Mouse (Mus musculus) midbrain, embryonic 12.5 days (tissue): ENCODE results near the gene Ugt1a6a. TPM values are rescaled to one million over a fixed set of nuclear protein-coding genes. Genes with fewer than 3 reads are reported as not detected.

Experiments used
- ATAC-seq: fragments of 200-750 bp; cut with Nextera tagmentation; 2 replicates; pipeline ENCODE4 v1.8.0; 2017; ENCODE audit warnings: low read depth, moderate TSS enrichment, moderate library complexity; ENCODE audit not compliant: low FRiP score
- H3K27ac ChIP-seq: fragments of 300-500 bp; sonication (generic); replicated peaks from 2 replicates; pipeline ENCODE4 v1.5.1; 2016; ENCODE audit warnings: mild to moderate bottlenecking
- H3K27me3 ChIP-seq: fragments of 300-500 bp; sonication (generic); 2 replicates; pipeline ENCODE4 v1.6.1; 2016; ENCODE audit warnings: mild to moderate bottlenecking
- H3K36me3 ChIP-seq: fragments of 300-500 bp; sonication (generic); 2 replicates; pipeline ENCODE4 v1.6.1; 2016
- H3K4me1 ChIP-seq: fragments of 300-500 bp; sonication (generic); 2 replicates; pipeline ENCODE4 v1.6.1; 2016
- H3K4me2 ChIP-seq: fragments of 300-500 bp; sonication (generic); replicated peaks from 2 replicates; pipeline ENCODE4 v1.6.1; 2016; ENCODE audit warnings: mild to moderate bottlenecking, moderate library complexity
- H3K4me3 ChIP-seq: fragments of 300-500 bp; sonication (generic); 2 replicates; pipeline ENCODE4 v1.5.1; 2016; ENCODE audit warnings: mild to moderate bottlenecking
- H3K9ac ChIP-seq: fragments of 300-500 bp; sonication (generic); replicated peaks from 2 replicates; pipeline ENCODE4 v1.6.1; 2016; ENCODE audit warnings: mild to moderate bottlenecking, moderate library complexity
- H3K9me3 ChIP-seq: fragments of 300-500 bp; sonication (generic); 2 replicates; pipeline ENCODE4 v1.6.1; 2016; ENCODE audit warnings: mild to moderate bottlenecking
- WGBS: fragments of 180-500 bp; shearing (Covaris S2); methylation state at CpG from one replicate; pipeline ENCODE4 v1.1.7; 2016; 5-methylcytosine and 5-hydroxymethylcytosine counted together
- polyA plus RNA-seq: library from polyadenylated mRNA; unstranded; fragments of >200 nt; fragmentation: Nextera tagmentation; extraction: Ambion mirVana; gene quantifications from 2 replicates; pipeline ENCODE4 v1.2.1, GENCODE M21; 2016

Gene Ugt1a6a
- polyA plus RNA-seq, 1 experiment from 2014 or later, result 0.61 TPM

DNA sequence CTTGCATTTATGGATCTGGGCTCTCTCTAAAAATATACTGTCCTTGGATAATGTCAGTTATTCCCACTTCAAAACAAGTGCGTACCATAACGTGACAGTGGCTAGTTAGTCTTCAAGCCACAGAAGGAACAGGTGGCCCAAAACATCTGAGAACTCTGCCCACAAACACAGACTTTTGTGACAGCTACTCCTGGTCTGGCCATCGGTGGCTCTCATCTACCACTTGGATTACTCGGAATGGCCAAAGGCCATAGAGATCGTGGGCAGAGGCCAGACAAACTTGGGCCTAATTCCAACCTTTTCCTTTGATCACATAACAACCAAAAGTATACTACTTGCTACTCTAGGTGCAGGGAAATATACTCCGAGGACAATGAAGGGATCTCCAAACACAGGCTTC is 133.5 kb downstream of the Ugt1a6a start:
- ATAC-seq, result no peak
- 85% methylated on average over 6 of the region's 6 CpGs for WGBS
- no peaks in the 10 kb centered on the region for H3K27me3 ChIP-seq

More for the DNA sequence above, 133.5 kb downstream of the Ugt1a6a start:
- H3K4me2 ChIP-seq, result no peak overlapping the region
- no peaks in the 10 kb centered on the region for H3K9me3 ChIP-seq
- H3K27ac ChIP-seq, result no peak overlapping the region
- H3K4me3 ChIP-seq, result no peak overlapping the region
- H3K4me1 ChIP-seq, result no peaks in the 10 kb centered on the region
- H3K36me3 ChIP-seq, result peaks cover 89% of the 10 kb centered on the region
- H3K9ac ChIP-seq, result no peak overlapping the region

Other genes starting within 250 kb of the Ugt1a6a start
- gene Usp40, start 126.3 kb upstream of the Ugt1a6a start, polyA plus RNA-seq, result 35.5 and 36.8 TPM in 2 replicates
- gene Ugt1a10, start 79.4 kb upstream of the Ugt1a6a start, polyA plus RNA-seq, result not detected in 2 replicates
- gene Ugt1a9, start 64.0 kb upstream of the Ugt1a6a start, polyA plus RNA-seq, result not detected in 2 replicates
- gene Ugt1a8, start 47.0 kb upstream of the Ugt1a6a start, polyA plus RNA-seq, result not detected in 2 replicates
- 0.90 and 1.2 TPM in 2 replicates for gene Ugt1a7c, start 39.7 kb upstream of the Ugt1a6a start, polyA plus RNA-seq
- not detected in 2 replicates for gene Ugt1a6b, start 31.6 kb upstream of the Ugt1a6a start, polyA plus RNA-seq
- gene Ugt1a5, start 31.2 kb downstream of the Ugt1a6a start, polyA plus RNA-seq, result not detected in 2 replicates
- 0.14 TPM in 1 of 2 replicates, not detected in the other for gene Ugt1a2, start 65.8 kb downstream of the Ugt1a6a start, polyA plus RNA-seq
- gene Dnajb3, start 71.0 kb downstream of the Ugt1a6a start, polyA plus RNA-seq, result 12.3 and 12.7 TPM in 2 replicates
- gene Ugt1a1, start 77.2 kb downstream of the Ugt1a6a start, polyA plus RNA-seq, result not detected in 2 replicates
- gene Mroh2a, start 92.2 kb downstream of the Ugt1a6a start, polyA plus RNA-seq, result 1.1 and 1.6 TPM in 2 replicates
- 189 and 190 TPM in 2 replicates for gene Hjurp, start 142.8 kb downstream of the Ugt1a6a start, polyA plus RNA-seq
- gene Trpm8, start 142.9 kb downstream of the Ugt1a6a start, polyA plus RNA-seq, result not detected in 2 replicates